Mouse (Mus musculus): ENCODE results near the gene Pcyt1a. TPM values are rescaled to one million over a fixed set of nuclear protein-coding genes. Genes with fewer than 3 reads are reported as not detected.

The Pcyt1a gene
- 3.9 and 6.2 TPM in 2 replicates for polyA plus RNA-seq (2012)

GRCm38 (mm10) chr16:32430474-32431046 lies at the start of gene Pcyt1a:
Pcyt1a (plus strand) TSS chr16:32430921.
- no peak for TF ChIP-seq TAL1 (IDR thresholded peaks at IDR 0.05; ENCODE audit: low read length)
- TF ChIP-seq GATA1 (IDR thresholded peaks at IDR 0.05; ENCODE audit: low read length): no peak
- H3K9me3 ChIP-seq (ENCODE audit: control insufficient read depth, low read length): no peaks in the 10 kb centered on the region
- H3K4me3 ChIP-seq (replicated peaks): peak within 1 kb of the TSS; percentile 74
- H3K27me3 ChIP-seq (ENCODE audit: control insufficient read depth): no peaks in the 10 kb centered on the region
- H3K36me3 ChIP-seq (ENCODE audit: control insufficient read depth): peaks cover 35% of the 10 kb centered on the region
- H3K4me1 ChIP-seq (ENCODE audit: control insufficient read depth): peaks cover 45% of the 10 kb centered on the region

DNA sequence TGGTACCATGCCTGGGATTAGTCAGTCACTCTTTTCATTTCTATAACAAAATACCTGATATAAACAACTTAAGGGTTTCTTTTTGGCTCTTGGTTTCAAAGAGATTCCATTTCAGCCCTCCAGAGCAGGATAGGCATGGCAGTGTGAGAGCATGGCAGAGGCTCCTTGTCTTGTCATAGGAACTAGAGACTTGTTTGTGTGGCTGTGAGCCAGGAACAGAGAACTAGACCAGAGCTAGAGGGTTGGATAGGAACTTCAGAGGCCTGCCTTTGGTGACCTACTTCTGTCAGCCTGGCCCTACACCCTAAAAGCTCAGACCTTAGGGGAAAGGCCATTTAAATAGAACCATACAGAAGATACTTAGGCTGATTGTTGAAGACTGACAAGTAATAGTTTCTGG lies 47.8 kb upstream of the Pcyt1a start:
- no peaks in the 10 kb centered on the region for H3K9me3 ChIP-seq (ENCODE audit: control insufficient read depth, low read length)
- TF ChIP-seq GATA1 (IDR thresholded peaks at IDR 0.05; ENCODE audit: low read length) (no peak), TAL1 (IDR thresholded peaks at IDR 0.05; ENCODE audit: low read length) (no peak)
- no peaks in the 10 kb centered on the region for H3K27me3 ChIP-seq (ENCODE audit: control insufficient read depth)
- H3K36me3 ChIP-seq (ENCODE audit: control insufficient read depth): peaks cover 91% of the 10 kb centered on the region
- no peak overlapping the region for H3K4me3 ChIP-seq (replicated peaks)
- H3K4me1 ChIP-seq (ENCODE audit: control insufficient read depth): peaks cover 7% of the 10 kb centered on the region

- Histone ChIP-seq H3K36me3 (ENCODE audit: control insufficient read depth) (peaks cover 84% of the 10 kb centered on the region), H3K4me1 (ENCODE audit: control insufficient read depth) (peaks cover 14% of the 10 kb centered on the region), H3K4me3 (replicated peaks) (no peak overlapping the region), H3K27me3 (ENCODE audit: control insufficient read depth) (no peaks in the 10 kb centered on the region), H3K9me3 (ENCODE audit: control insufficient read depth, low read length) (no peaks in the 10 kb centered on the region)
- no peak for TF ChIP-seq GATA1 (IDR thresholded peaks at IDR 0.05; ENCODE audit: low read length)
These were observed 45.8 kb upstream of the Pcyt1a start for GRCm38 (mm10) chr16:32384885-32385284.

GRCm38 (mm10) chr16:32386826-32387225 lies 43.9 kb upstream of the Pcyt1a start:
- Histone ChIP-seq H3K9me3 (ENCODE audit: control insufficient read depth, low read length) (no peaks in the 10 kb centered on the region), H3K4me3 (replicated peaks) (no peak overlapping the region), H3K36me3 (ENCODE audit: control insufficient read depth) (peaks cover 85% of the 10 kb centered on the region), H3K27me3 (ENCODE audit: control insufficient read depth) (no peaks in the 10 kb centered on the region), H3K4me1 (ENCODE audit: control insufficient read depth) (peaks cover 16% of the 10 kb centered on the region)
- TF ChIP-seq GATA1 (IDR thresholded peaks at IDR 0.05; ENCODE audit: low read length) (no peak), TAL1 (IDR thresholded peaks at IDR 0.05; ENCODE audit: low read length) (no peak)

- H3K4me1 ChIP-seq (ENCODE audit: control insufficient read depth): peaks cover 16% of the 10 kb centered on the region
- no peaks in the 10 kb centered on the region for H3K27me3 ChIP-seq (ENCODE audit: control insufficient read depth)
- no peak for TF ChIP-seq TAL1 (IDR thresholded peaks at IDR 0.05; ENCODE audit: low read length)
- no peak for TF ChIP-seq GATA1 (IDR thresholded peaks at IDR 0.05; ENCODE audit: low read length)
- no peaks in the 10 kb centered on the region for H3K9me3 ChIP-seq (ENCODE audit: control insufficient read depth, low read length)
- H3K4me3 ChIP-seq (replicated peaks): no peak overlapping the region
- H3K36me3 ChIP-seq (ENCODE audit: control insufficient read depth): peaks cover 71% of the 10 kb centered on the region
These were observed 41.7 kb upstream of the Pcyt1a start for GRCm38 (mm10) chr16:32389049-32389448.

GRCm38 (mm10) chr16:32389841-32390240 lies 40.9 kb upstream of the Pcyt1a start:
- H3K36me3 ChIP-seq (ENCODE audit: control insufficient read depth): peaks cover 64% of the 10 kb centered on the region
- H3K9me3 ChIP-seq (ENCODE audit: control insufficient read depth, low read length): no peaks in the 10 kb centered on the region
- H3K4me1 ChIP-seq (ENCODE audit: control insufficient read depth): peaks cover 14% of the 10 kb centered on the region
- H3K4me3 ChIP-seq (replicated peaks): no peak overlapping the region
- no peaks in the 10 kb centered on the region for H3K27me3 ChIP-seq (ENCODE audit: control insufficient read depth)
- TF ChIP-seq TAL1 (IDR thresholded peaks at IDR 0.05; ENCODE audit: low read length) (no peak), GATA1 (IDR thresholded peaks at IDR 0.05; ENCODE audit: low read length) (no peak)

- Histone ChIP-seq H3K4me3 (replicated peaks) (no peak overlapping the region), H3K9me3 (ENCODE audit: control insufficient read depth, low read length) (no peaks in the 10 kb centered on the region), H3K36me3 (ENCODE audit: control insufficient read depth) (peaks cover 53% of the 10 kb centered on the region), H3K27me3 (ENCODE audit: control insufficient read depth) (no peaks in the 10 kb centered on the region), H3K4me1 (ENCODE audit: control insufficient read depth) (peaks cover 12% of the 10 kb centered on the region)
- TF ChIP-seq GATA1 (IDR thresholded peaks at IDR 0.05; ENCODE audit: low read length) (no peak), TAL1 (IDR thresholded peaks at IDR 0.05; ENCODE audit: low read length) (no peak)
These were observed 39.8 kb upstream of the Pcyt1a start for GRCm38 (mm10) chr16:32390882-32391281.

- Histone ChIP-seq H3K4me3 (replicated peaks) (no peak overlapping the region), H3K4me1 (ENCODE audit: control insufficient read depth) (no peaks in the 10 kb centered on the region; the same call in 1 of the 2 replicates), H3K9me3 (ENCODE audit: control insufficient read depth, low read length) (no peaks in the 10 kb centered on the region), H3K27me3 (ENCODE audit: control insufficient read depth) (no peaks in the 10 kb centered on the region), H3K36me3 (ENCODE audit: control insufficient read depth) (peaks cover 17% of the 10 kb centered on the region)
- TF ChIP-seq TAL1 (IDR thresholded peaks at IDR 0.05; ENCODE audit: low read length) (no peak), GATA1 (IDR thresholded peaks at IDR 0.05; ENCODE audit: low read length) (no peak)
These were observed 34.8 kb upstream of the Pcyt1a start for GRCm38 (mm10) chr16:32395679-32396540.

DNA sequence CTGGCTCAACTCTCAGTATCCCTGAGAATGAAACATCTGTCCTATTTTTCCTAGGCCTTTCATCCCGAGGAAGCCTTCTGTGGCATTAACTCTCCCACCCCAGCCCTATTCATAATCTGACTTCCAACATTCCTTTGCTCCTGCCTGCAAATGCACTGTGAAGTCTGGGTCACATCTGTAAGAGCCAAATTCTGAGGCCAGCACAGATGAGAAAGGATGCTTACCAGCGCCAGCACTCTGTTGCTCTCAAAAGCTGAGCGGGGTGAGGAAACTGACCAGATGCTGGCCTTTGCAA lies 34.2 kb upstream of the Pcyt1a start:
- Histone ChIP-seq H3K27me3 (ENCODE audit: control insufficient read depth) (no peaks in the 10 kb centered on the region), H3K4me3 (replicated peaks) (no peak overlapping the region), H3K36me3 (ENCODE audit: control insufficient read depth) (peaks cover 11% of the 10 kb centered on the region), H3K9me3 (ENCODE audit: control insufficient read depth, low read length) (no peaks in the 10 kb centered on the region), H3K4me1 (ENCODE audit: control insufficient read depth) (no peaks in the 10 kb centered on the region; the same call in 1 of the 2 replicates)
- TF ChIP-seq GATA1 (IDR thresholded peaks at IDR 0.05; ENCODE audit: low read length): no peak
- TF ChIP-seq TAL1 (IDR thresholded peaks at IDR 0.05; ENCODE audit: low read length): no peak

All from erythroblast, embryonic 14.5 days (primary cell).